Mouse (Mus musculus): ENCODE data around the gene Zfp82. TPM values are rescaled to one million over a fixed set of nuclear protein-coding genes. Genes with fewer than 3 reads are reported as not detected.

Gene Zfp82
- total RNA-seq, 1 experiment from 2014 or later = 6.7 TPM

- peak; percentile 100 for ATAC-seq (replicated peaks; ENCODE audit: low read depth, poor library complexity, severe bottlenecking)
Measured at GRCm38 (mm10) chr7:30050882-30051548, 21.7 kb downstream of the Zfp82 start, which contains the start of gene Zfp14. Gene Zfp14 (minus strand): TSS chr7:30051380.

- no peak for ATAC-seq (replicated peaks; ENCODE audit: low read depth, poor library complexity, severe bottlenecking)
Measured at GRCm38 (mm10) chr7:30048126-30048525, 24.6 kb downstream of the Zfp82 start.

GRCm38 (mm10) chr7:30044354-30044753, 28.3 kb downstream of the Zfp82 start:
- ATAC-seq (replicated peaks; ENCODE audit: low read depth, poor library complexity, severe bottlenecking) = no peak

GRCm38 (mm10) chr7:30034331-30034730, 38.4 kb downstream of the Zfp82 start:
- ATAC-seq (replicated peaks; ENCODE audit: low read depth, poor library complexity, severe bottlenecking) = no peak

- no peak for ATAC-seq (replicated peaks; ENCODE audit: low read depth, poor library complexity, severe bottlenecking)
Measured at GRCm38 (mm10) chr7:30031379-30031778, 41.3 kb downstream of the Zfp82 start.

GRCm38 (mm10) chr7:30030677-30031076, 42.0 kb downstream of the Zfp82 start:
- no peak for ATAC-seq (replicated peaks; ENCODE audit: low read depth, poor library complexity, severe bottlenecking)

GRCm38 (mm10) chr7:30028572-30028971, 44.1 kb downstream of the Zfp82 start:
- ATAC-seq (replicated peaks; ENCODE audit: low read depth, poor library complexity, severe bottlenecking) = no peak

GRCm38 (mm10) chr7:30027331-30027730, 45.4 kb downstream of the Zfp82 start:
- no peak for ATAC-seq (replicated peaks; ENCODE audit: low read depth, poor library complexity, severe bottlenecking)

GRCm38 (mm10) chr7:30025358-30025757, 47.3 kb downstream of the Zfp82 start:
- ATAC-seq (replicated peaks; ENCODE audit: low read depth, poor library complexity, severe bottlenecking) = no peak

- ATAC-seq (replicated peaks; ENCODE audit: low read depth, poor library complexity, severe bottlenecking) = no peak
Measured at GRCm38 (mm10) chr7:30023800-30024199, 48.9 kb downstream of the Zfp82 start.

GRCm38 (mm10) chr7:30023324-30023723, 49.4 kb downstream of the Zfp82 start:
- ATAC-seq (replicated peaks; ENCODE audit: low read depth, poor library complexity, severe bottlenecking) = no peak

- no peak for ATAC-seq (replicated peaks; ENCODE audit: low read depth, poor library complexity, severe bottlenecking)
Measured at GRCm38 (mm10) chr7:30019543-30019942, 53.2 kb downstream of the Zfp82 start.

GRCm38 (mm10) chr7:30017226-30017625, 55.5 kb downstream of the Zfp82 start:
- no peak for ATAC-seq (replicated peaks; ENCODE audit: low read depth, poor library complexity, severe bottlenecking)

GRCm38 (mm10) chr7:30012956-30013363, 59.7 kb downstream of the Zfp82 start:
- ATAC-seq (replicated peaks; ENCODE audit: low read depth, poor library complexity, severe bottlenecking) = peak; percentile 64

GRCm38 (mm10) chr7:30010551-30011195, 62.0 kb downstream of the Zfp82 start:
- ATAC-seq (replicated peaks; ENCODE audit: low read depth, poor library complexity, severe bottlenecking) = no peak

GRCm38 (mm10) chr7:30009321-30010085, 63.2 kb downstream of the Zfp82 start:
- no peak for ATAC-seq (replicated peaks; ENCODE audit: low read depth, poor library complexity, severe bottlenecking)

GRCm38 (mm10) chr7:30008020-30008690, 64.5 kb downstream of the Zfp82 start:
- ATAC-seq (replicated peaks; ENCODE audit: low read depth, poor library complexity, severe bottlenecking) = peak; percentile 34; the same call in 1 of the 2 replicates

GRCm38 (mm10) chr7:30007601-30008000, 65.1 kb downstream of the Zfp82 start:
- ATAC-seq (replicated peaks; ENCODE audit: low read depth, poor library complexity, severe bottlenecking) = no peak

Measured in common myeloid progenitor, adult 5-6 weeks (primary cell).